Mouse (Mus musculus): ENCODE measurements around the gene Stfa2l1. TPM values are rescaled to one million over a fixed set of nuclear protein-coding genes. Genes with fewer than 3 reads are reported as not detected.
"Not testable (repeated sequence)": the region's sequence is repeated elsewhere in the genome, so short reads cannot be mapped to it uniquely, and the experiment has no call there.

The Stfa2l1 gene
- polyA plus RNA-seq, 2 experiments, result 26.8 to 30.9 TPM

- ATAC-seq (ENCODE audit: insufficient read depth) (no peak), DNase-seq (ENCODE audit: low read depth in 3 of 3, low spot score in 3 of 3) (no peak)
- Histone ChIP-seq H3K4me1 (replicated peaks; ENCODE audit: control insufficient read depth in 2 of 2, insufficient read depth in 2 of 2, low read length in 1 of 2) (no peaks in the 10 kb centered on the region), H3K27ac (no peak overlapping the region), H3K36me3 (replicated peaks; ENCODE audit: control insufficient read depth, insufficient read depth, low read depth) (no peaks in the 10 kb centered on the region), H3K4me3 (ENCODE audit: insufficient read depth in 1 of 2, low read depth in 2 of 2, low read length in 2 of 2) (no peak overlapping the region), H3K9ac (replicated peaks) (no peak overlapping the region), H3K27me3 (ENCODE audit: control insufficient read depth, insufficient read depth, low read length) (no peaks in the 10 kb centered on the region), H3K9me3 (ENCODE audit: control insufficient read depth, low read length) (no peaks in the 10 kb centered on the region), H3K4me2 (ENCODE audit: low read depth) (no peak overlapping the region)
- TF ChIP-seq CTCF (IDR thresholded peaks at IDR 0.05; ENCODE audit: low read depth) (no peak), EP300 (IDR thresholded peaks at IDR 0.05; ENCODE audit: low read depth) (no peak)
- 46% methylated on average over 2 of the region's 2 CpGs for WGBS (ENCODE audit: insufficient replicate concordance)
These were observed 18.4 kb upstream of the Stfa2l1 start for GRCm38 (mm10) chr16:36138201-36138600.

- not testable (repeated sequence) for H3K27me3 ChIP-seq (ENCODE audit: control insufficient read depth, insufficient read depth, low read length); DNase-seq (ENCODE audit: low read depth in 3 of 3, low spot score in 3 of 3); H3K36me3 ChIP-seq (replicated peaks; ENCODE audit: control insufficient read depth, insufficient read depth, low read depth); H3K4me2 ChIP-seq (ENCODE audit: low read depth); H3K4me1 ChIP-seq (replicated peaks; ENCODE audit: control insufficient read depth in 2 of 2, insufficient read depth in 2 of 2, low read length in 1 of 2); ATAC-seq (ENCODE audit: insufficient read depth); H3K9ac ChIP-seq (replicated peaks); H3K9me3 ChIP-seq (ENCODE audit: control insufficient read depth, low read length); H3K27ac ChIP-seq; H3K4me3 ChIP-seq (ENCODE audit: insufficient read depth in 1 of 2, low read depth in 2 of 2, low read length in 2 of 2)
- 63% methylated on average over 5 of the region's 10 CpGs for WGBS (ENCODE audit: insufficient replicate concordance)
These were observed 11.2 kb downstream of the Stfa2l1 start for GRCm38 (mm10) chr16:36167841-36168240.

GRCm38 (mm10) chr16:36176108-36176507 lies 19.5 kb downstream of the Stfa2l1 start:
- Histone ChIP-seq H3K36me3 (replicated peaks; ENCODE audit: control insufficient read depth, insufficient read depth, low read depth) (no peaks in the 10 kb centered on the region), H3K4me3 (ENCODE audit: insufficient read depth in 1 of 2, low read depth in 2 of 2, low read length in 2 of 2) (no peak overlapping the region), H3K4me2 (ENCODE audit: low read depth) (no peak overlapping the region), H3K27ac (no peak overlapping the region), H3K27me3 (ENCODE audit: control insufficient read depth, insufficient read depth, low read length) (no peaks in the 10 kb centered on the region), H3K9me3 (ENCODE audit: control insufficient read depth, low read length) (no peaks in the 10 kb centered on the region), H3K9ac (replicated peaks) (no peak overlapping the region), H3K4me1 (replicated peaks; ENCODE audit: control insufficient read depth in 2 of 2, insufficient read depth in 2 of 2, low read length in 1 of 2) (no peaks in the 10 kb centered on the region)
- DNase-seq (ENCODE audit: low read depth in 3 of 3, low spot score in 3 of 3), result no peak
- TF ChIP-seq CTCF (IDR thresholded peaks at IDR 0.05; ENCODE audit: low read depth), result no peak
- TF ChIP-seq EP300 (IDR thresholded peaks at IDR 0.05; ENCODE audit: low read depth), result no peak
- ATAC-seq (ENCODE audit: insufficient read depth), result no peak

GRCm38 (mm10) chr16:36179910-36180309 lies 23.3 kb downstream of the Stfa2l1 start:
- Histone ChIP-seq H3K9ac (replicated peaks) (no peak overlapping the region), H3K4me1 (replicated peaks; ENCODE audit: control insufficient read depth in 2 of 2, insufficient read depth in 2 of 2, low read length in 1 of 2) (no peaks in the 10 kb centered on the region), H3K36me3 (replicated peaks; ENCODE audit: control insufficient read depth, insufficient read depth, low read depth) (no peaks in the 10 kb centered on the region), H3K4me3 (ENCODE audit: insufficient read depth in 1 of 2, low read depth in 2 of 2, low read length in 2 of 2) (no peak overlapping the region), H3K27me3 (ENCODE audit: control insufficient read depth, insufficient read depth, low read length) (no peaks in the 10 kb centered on the region), H3K27ac (no peak overlapping the region), H3K4me2 (ENCODE audit: low read depth) (no peak overlapping the region), H3K9me3 (ENCODE audit: control insufficient read depth, low read length) (no peaks in the 10 kb centered on the region)
- TF ChIP-seq CTCF (IDR thresholded peaks at IDR 0.05; ENCODE audit: low read depth) (no peak), EP300 (IDR thresholded peaks at IDR 0.05; ENCODE audit: low read depth) (no peak)
- WGBS (ENCODE audit: insufficient replicate concordance), result 45% methylated on average over 2 of the region's 2 CpGs
- DNase-seq (ENCODE audit: low read depth in 3 of 3, low spot score in 3 of 3) (no peak), ATAC-seq (ENCODE audit: insufficient read depth) (no peak)

- not testable (repeated sequence) for ATAC-seq (ENCODE audit: insufficient read depth); H3K27ac ChIP-seq; H3K4me1 ChIP-seq (replicated peaks; ENCODE audit: control insufficient read depth in 2 of 2, insufficient read depth in 2 of 2, low read length in 1 of 2); H3K4me2 ChIP-seq (ENCODE audit: low read depth); H3K9me3 ChIP-seq (ENCODE audit: control insufficient read depth, low read length); DNase-seq (ENCODE audit: low read depth in 3 of 3, low spot score in 3 of 3); H3K27me3 ChIP-seq (ENCODE audit: control insufficient read depth, insufficient read depth, low read length); H3K36me3 ChIP-seq (replicated peaks; ENCODE audit: control insufficient read depth, insufficient read depth, low read depth); H3K4me3 ChIP-seq (ENCODE audit: insufficient read depth in 1 of 2, low read depth in 2 of 2, low read length in 2 of 2); H3K9ac ChIP-seq (replicated peaks)
- whole genome bisulfite sequencing (ENCODE audit: insufficient replicate concordance), result 59% methylated on average over 4 of the region's 4 CpGs
These were observed 27.3 kb downstream of the Stfa2l1 start, which contains the start of gene Gm5483 for GRCm38 (mm10) chr16:36183912-36184311. Gm5483 (plus strand) TSS chr16:36184212.

- ATAC-seq (ENCODE audit: insufficient read depth) (no peak), DNase-seq (ENCODE audit: low read depth in 3 of 3, low spot score in 3 of 3) (no peak)
- Histone ChIP-seq H3K4me1 (replicated peaks; ENCODE audit: control insufficient read depth in 2 of 2, insufficient read depth in 2 of 2, low read length in 1 of 2) (no peaks in the 10 kb centered on the region), H3K4me2 (ENCODE audit: low read depth) (no peak overlapping the region), H3K9ac (replicated peaks) (no peak overlapping the region), H3K27me3 (ENCODE audit: control insufficient read depth, insufficient read depth, low read length) (no peaks in the 10 kb centered on the region), H3K4me3 (ENCODE audit: insufficient read depth in 1 of 2, low read depth in 2 of 2, low read length in 2 of 2) (no peak overlapping the region), H3K27ac (no peak overlapping the region), H3K36me3 (replicated peaks; ENCODE audit: control insufficient read depth, insufficient read depth, low read depth) (no peaks in the 10 kb centered on the region), H3K9me3 (ENCODE audit: control insufficient read depth, low read length) (no peaks in the 10 kb centered on the region)
- 49% methylated on average over 19 of the region's 19 CpGs for WGBS (ENCODE audit: insufficient replicate concordance)
- TF ChIP-seq EP300 (IDR thresholded peaks at IDR 0.05; ENCODE audit: low read depth) (no peak), CTCF (IDR thresholded peaks at IDR 0.05; ENCODE audit: low read depth) (no peak)
These were observed 42.6 kb downstream of the Stfa2l1 start for GRCm38 (mm10) chr16:36199226-36199625.
